Mouse (Mus musculus): Measurements from ENCODE around the gene Aaed1. TPM values are rescaled to one million over a fixed set of nuclear protein-coding genes. Genes with fewer than 3 reads are reported as not detected.

The Aaed1 gene
- polyA plus RNA-seq, 1 experiment = 4.4 TPM

GRCm38 (mm10) chr13:64253697-64254096, 58.8 kb downstream of the Aaed1 start:
- no peak for TF ChIP-seq CTCF (IDR thresholded peaks at IDR 0.05; ENCODE audit: extremely low read depth, insufficient read length, insufficient replicate concordance, low read depth, low read length)
- TF ChIP-seq POLR2A (IDR thresholded peaks at IDR 0.05; ENCODE audit: low read depth, low read length) = no peak

GRCm38 (mm10) chr13:64252147-64252546, 60.4 kb downstream of the Aaed1 start:
- 43% methylated on average over 5 of the region's 5 CpGs for WGBS
- H3K36me3 ChIP-seq (ENCODE audit: control insufficient read depth, insufficient read depth, low read length) = no peaks in the 10 kb centered on the region; the same call in 1 of the 2 replicates
- no peak overlapping the region for H3K4me3 ChIP-seq (ENCODE audit: low read depth, low read length)
- no peak overlapping the region for H3K27ac ChIP-seq (ENCODE audit: insufficient read depth, low read depth, low read length)
- H3K4me1 ChIP-seq (ENCODE audit: control insufficient read depth, insufficient read depth, insufficient read length, low read length) = peaks cover 11% of the 10 kb centered on the region; the same call in 1 of the 2 replicates
- H3K27me3 ChIP-seq (ENCODE audit: control insufficient read depth, insufficient read depth, low read length) = no peaks in the 10 kb centered on the region
- TF ChIP-seq POLR2A (IDR thresholded peaks at IDR 0.05; ENCODE audit: low read depth, low read length) (no peak), CTCF (IDR thresholded peaks at IDR 0.05; ENCODE audit: extremely low read depth, insufficient read length, insufficient replicate concordance, low read depth, low read length) (no peak)

More at GRCm38 (mm10) chr13:64253697-64254096, 58.8 kb downstream of the Aaed1 start:
- Histone ChIP-seq H3K4me3 (ENCODE audit: low read depth, low read length) (no peak overlapping the region), H3K4me1 (ENCODE audit: control insufficient read depth, insufficient read depth, insufficient read length, low read length) (peaks cover 10% of the 10 kb centered on the region; the same call in 1 of the 2 replicates), H3K36me3 (ENCODE audit: control insufficient read depth, insufficient read depth, low read length) (no peaks in the 10 kb centered on the region; the same call in 1 of the 2 replicates), H3K27ac (ENCODE audit: insufficient read depth, low read depth, low read length) (no peak overlapping the region), H3K27me3 (ENCODE audit: control insufficient read depth, insufficient read depth, low read length) (no peaks in the 10 kb centered on the region)

GRCm38 (mm10) chr13:64250363-64250762, 62.1 kb downstream of the Aaed1 start:
- H3K36me3 ChIP-seq (ENCODE audit: control insufficient read depth, insufficient read depth, low read length) = 0 out of 2 replicates have a peak, but pooled peaks cover 2% of the 10 kb centered on the region
- 0% methylated on average over 1 of the region's 1 CpGs for WGBS
- no peaks in the 10 kb centered on the region for H3K27me3 ChIP-seq (ENCODE audit: control insufficient read depth, insufficient read depth, low read length)
- no peak overlapping the region for H3K27ac ChIP-seq (ENCODE audit: insufficient read depth, low read depth, low read length)
- H3K4me1 ChIP-seq (ENCODE audit: control insufficient read depth, insufficient read depth, insufficient read length, low read length) = peaks cover 6% of the 10 kb centered on the region; the same call in 1 of the 2 replicates
- no peak overlapping the region for H3K4me3 ChIP-seq (ENCODE audit: low read depth, low read length)
- TF ChIP-seq POLR2A (IDR thresholded peaks at IDR 0.05; ENCODE audit: low read depth, low read length) = no peak
- TF ChIP-seq CTCF (IDR thresholded peaks at IDR 0.05; ENCODE audit: extremely low read depth, insufficient read length, insufficient replicate concordance, low read depth, low read length) = no peak

- 7% methylated on average over 22 of the region's 22 CpGs for WGBS
These were observed 63.6 kb downstream of the Aaed1 start for GRCm38 (mm10) chr13:64248775-64249524.

GRCm38 (mm10) chr13:64248161-64248774, 64.2 kb downstream of the Aaed1 start:
- Histone ChIP-seq H3K27ac (ENCODE audit: insufficient read depth, low read depth, low read length) (peak overlapping the region; percentile 93), H3K4me1 (ENCODE audit: control insufficient read depth, insufficient read depth, insufficient read length, low read length) (peaks cover 6% of the 10 kb centered on the region; the same call in 1 of the 2 replicates), H3K27me3 (ENCODE audit: control insufficient read depth, insufficient read depth, low read length) (no peaks in the 10 kb centered on the region), H3K4me3 (ENCODE audit: low read depth, low read length) (peak overlapping the region; percentile 64), H3K36me3 (ENCODE audit: control insufficient read depth, insufficient read depth, low read length) (peaks cover 4% of the 10 kb centered on the region)
- TF ChIP-seq POLR2A (IDR thresholded peaks at IDR 0.05; ENCODE audit: low read depth, low read length) = peak; percentile 65
- TF ChIP-seq CTCF (IDR thresholded peaks at IDR 0.05; ENCODE audit: extremely low read depth, insufficient read length, insufficient replicate concordance, low read depth, low read length) = no peak
- WGBS = 2% methylated on average over 24 of the region's 24 CpGs

More at GRCm38 (mm10) chr13:64248775-64249524, 63.6 kb downstream of the Aaed1 start:
- H3K27ac ChIP-seq (ENCODE audit: insufficient read depth, low read depth, low read length) = peak overlapping the region; percentile 93
- peaks cover 6% of the 10 kb centered on the region; the same call in 1 of the 2 replicates for H3K4me1 ChIP-seq (ENCODE audit: control insufficient read depth, insufficient read depth, insufficient read length, low read length)
- H3K36me3 ChIP-seq (ENCODE audit: control insufficient read depth, insufficient read depth, low read length) = 0 out of 2 replicates have a peak, but pooled peaks cover 2% of the 10 kb centered on the region
- H3K4me3 ChIP-seq (ENCODE audit: low read depth, low read length) = peak overlapping the region; percentile 64
- peak; percentile 95 for TF ChIP-seq CTCF (IDR thresholded peaks at IDR 0.05; ENCODE audit: extremely low read depth, insufficient read length, insufficient replicate concordance, low read depth, low read length)
- no peak for TF ChIP-seq POLR2A (IDR thresholded peaks at IDR 0.05; ENCODE audit: low read depth, low read length)
- H3K27me3 ChIP-seq (ENCODE audit: control insufficient read depth, insufficient read depth, low read length) = no peaks in the 10 kb centered on the region

- Histone ChIP-seq H3K27ac (ENCODE audit: insufficient read depth, low read depth, low read length) (no peak overlapping the region), H3K4me3 (ENCODE audit: low read depth, low read length) (no peak overlapping the region), H3K36me3 (ENCODE audit: control insufficient read depth, insufficient read depth, low read length) (peaks cover 10% of the 10 kb centered on the region), H3K4me1 (ENCODE audit: control insufficient read depth, insufficient read depth, insufficient read length, low read length) (peaks cover 3% of the 10 kb centered on the region; the same call in 1 of the 2 replicates), H3K27me3 (ENCODE audit: control insufficient read depth, insufficient read depth, low read length) (no peaks in the 10 kb centered on the region)
- TF ChIP-seq POLR2A (IDR thresholded peaks at IDR 0.05; ENCODE audit: low read depth, low read length) (no peak), CTCF (IDR thresholded peaks at IDR 0.05; ENCODE audit: extremely low read depth, insufficient read length, insufficient replicate concordance, low read depth, low read length) (no peak)
- 80% methylated on average over 12 of the region's 12 CpGs for WGBS
These were observed 66.4 kb downstream of the Aaed1 start for GRCm38 (mm10) chr13:64246106-64246505.

Data from small intestine, adult 2 months (tissue).